Mouse (Mus musculus): Measurements from ENCODE around the gene Iqsec1.

Iqsec1 gene

GRCm38 (mm10) chr6:90988648-90989317, at the start of gene Iqsec1:
Iqsec1 (minus strand) TSS chr6:90988685.
- DNase-seq (ENCODE audit: low read depth, low spot score), result peak; percentile 98

GRCm38 (mm10) chr6:91028256-91028655, 39.8 kb upstream of the Iqsec1 start:
- no peak for DNase-seq (ENCODE audit: low read depth, low spot score)

- DNase-seq (ENCODE audit: low read depth, low spot score), result no peak
Measured at GRCm38 (mm10) chr6:91020810-91021209, 32.3 kb upstream of the Iqsec1 start.

GRCm38 (mm10) chr6:91016600-91017230, 28.2 kb upstream of the Iqsec1 start:
- no peak for DNase-seq (ENCODE audit: low read depth, low spot score)

GRCm38 (mm10) chr6:91014198-91014958, 25.9 kb upstream of the Iqsec1 start:
- peak; percentile 41 for DNase-seq (ENCODE audit: low read depth, low spot score)

- DNase-seq (ENCODE audit: low read depth, low spot score), result no peak
Measured at GRCm38 (mm10) chr6:91012458-91012857, 24.0 kb upstream of the Iqsec1 start.

GRCm38 (mm10) chr6:91011568-91011967, 23.1 kb upstream of the Iqsec1 start:
- no peak for DNase-seq (ENCODE audit: low read depth, low spot score)

- DNase-seq (ENCODE audit: low read depth, low spot score), result no peak
Measured at GRCm38 (mm10) chr6:91008284-91008830, 19.9 kb upstream of the Iqsec1 start.

- DNase-seq (ENCODE audit: low read depth, low spot score), result no peak
Measured at GRCm38 (mm10) chr6:91007207-91007606, 18.7 kb upstream of the Iqsec1 start.

- DNase-seq (ENCODE audit: low read depth, low spot score), result no peak
Measured at GRCm38 (mm10) chr6:91004157-91004556, 15.7 kb upstream of the Iqsec1 start.

GRCm38 (mm10) chr6:91003310-91003995, 15.0 kb upstream of the Iqsec1 start:
- DNase-seq (ENCODE audit: low read depth, low spot score), result no peak

- no peak for DNase-seq (ENCODE audit: low read depth, low spot score)
Measured at GRCm38 (mm10) chr6:91001566-91001965, 13.1 kb upstream of the Iqsec1 start.

GRCm38 (mm10) chr6:91000819-91001525, 12.5 kb upstream of the Iqsec1 start:
- DNase-seq (ENCODE audit: low read depth, low spot score), result peak; percentile 30

GRCm38 (mm10) chr6:90999176-90999575, 10.7 kb upstream of the Iqsec1 start:
- DNase-seq (ENCODE audit: low read depth, low spot score), result no peak

- no peak for DNase-seq (ENCODE audit: low read depth, low spot score)
Measured at GRCm38 (mm10) chr6:90997025-90997424, 8.5 kb upstream of the Iqsec1 start.

- DNase-seq (ENCODE audit: low read depth, low spot score), result no peak
Measured at GRCm38 (mm10) chr6:90996181-90996580, 7.7 kb upstream of the Iqsec1 start.

- no peak for DNase-seq (ENCODE audit: low read depth, low spot score)
Measured at GRCm38 (mm10) chr6:90988299-90988625, 223 bp downstream of the Iqsec1 start.

- DNase-seq (ENCODE audit: low read depth, low spot score), result peak; percentile 43
Measured at GRCm38 (mm10) chr6:90987561-90988298, 755 bp downstream of the Iqsec1 start.

- DNase-seq (ENCODE audit: low read depth, low spot score), result no peak
Measured at GRCm38 (mm10) chr6:90984101-90984500, 4.4 kb downstream of the Iqsec1 start.

GRCm38 (mm10) chr6:90974279-90974678, 14.2 kb downstream of the Iqsec1 start:
- no peak for DNase-seq (ENCODE audit: low read depth, low spot score)

All from mesoderm, embryonic 11.5 days (tissue).